Mouse (Mus musculus): Measurements from ENCODE around the gene Dpm2. TPM values are rescaled to one million over a fixed set of nuclear protein-coding genes. Genes with fewer than 3 reads are reported as not detected.

Dpm2 gene
- polyA plus RNA-seq, 1 experiment from 2014 or later: 98.6 TPM

DNA sequence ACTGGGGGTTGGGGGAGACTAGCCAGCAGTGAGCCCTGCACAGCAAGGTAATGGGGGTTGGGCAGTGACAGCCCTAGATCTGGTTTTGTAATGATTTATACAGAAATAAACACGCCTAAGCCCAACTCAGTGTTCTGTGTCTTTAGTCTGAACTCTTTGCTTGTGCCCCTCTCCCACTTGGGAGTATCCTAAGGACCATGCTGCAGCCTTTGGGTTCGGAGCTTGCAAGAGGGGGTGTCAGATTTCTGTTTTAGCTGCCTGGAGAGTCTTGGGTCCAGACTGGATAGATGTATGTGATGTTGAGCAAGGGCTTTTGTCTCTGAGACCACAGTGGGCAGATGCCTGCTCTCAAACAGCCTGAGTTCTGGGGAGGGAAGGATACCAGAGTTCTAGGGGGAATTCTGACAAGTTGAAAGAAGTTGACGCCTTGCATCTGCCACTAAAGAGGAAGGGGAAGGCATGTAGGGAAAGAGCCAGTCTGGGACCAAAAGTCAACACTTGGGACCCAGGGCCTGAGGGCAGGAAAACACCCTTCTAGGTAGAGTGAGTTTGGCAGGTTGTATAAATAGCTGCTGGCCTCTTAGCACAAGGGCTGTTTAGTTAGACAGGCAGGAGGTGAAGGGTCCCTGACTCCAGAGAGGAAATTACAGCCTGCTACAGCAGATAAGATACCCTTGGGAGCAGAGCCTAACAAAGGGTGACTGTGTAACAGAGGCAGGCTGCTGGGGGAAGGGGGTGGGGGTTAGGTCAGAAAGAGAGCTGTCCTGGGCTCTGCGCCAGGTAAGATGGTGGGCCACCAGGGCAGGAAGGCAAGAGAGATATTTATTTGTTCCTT, 50.2 kb downstream of the Dpm2 start:
- 26% methylated on average over 4 of the region's 4 CpGs for WGBS
- Histone ChIP-seq H3K36me3 (ENCODE audit: control insufficient read depth, insufficient read depth, low read length) (peaks cover 3% of the 10 kb centered on the region; the same call in 1 of the 2 replicates), H3K4me2 (ENCODE audit: low read depth, severe bottlenecking) (peak overlapping the region; percentile 27), H3K27me3 (ENCODE audit: control insufficient read depth, insufficient read depth, low read length) (no peaks in the 10 kb centered on the region), H3K4me3 (ENCODE audit: low read depth, low read length) (no peak overlapping the region), H3K9ac (ENCODE audit: low read length) (peak overlapping the region; percentile 52), H3K4me1 (ENCODE audit: control insufficient read depth, insufficient read depth, low read length) (peaks cover 44% of the 10 kb centered on the region), H3K27ac (replicated peaks; ENCODE audit: low read depth, low read length) (peak overlapping the region; percentile 95), H3K9me3 (ENCODE audit: control insufficient read depth, low read length) (no peaks in the 10 kb centered on the region)
- peak; percentile 56 for ATAC-seq (ENCODE audit: insufficient number of reproducible peaks, low FRiP score, low TSS enrichment, low read depth)
- peak; percentile 53 for DNase-seq (ENCODE audit: low spot score)

- Histone ChIP-seq H3K36me3 (ENCODE audit: control insufficient read depth, insufficient read depth, low read length) (no peaks in the 10 kb centered on the region; the same call in 1 of the 2 replicates), H3K9me3 (ENCODE audit: control insufficient read depth, low read length) (no peaks in the 10 kb centered on the region), H3K4me2 (ENCODE audit: low read depth, severe bottlenecking) (peak within 1 kb of the TSS; percentile 27), H3K4me3 (ENCODE audit: low read depth, low read length) (no peak within 1 kb of the TSS), H3K27ac (replicated peaks; ENCODE audit: low read depth, low read length) (peak within 1 kb of the TSS; percentile 95), H3K4me1 (ENCODE audit: control insufficient read depth, insufficient read depth, low read length) (peaks cover 50% of the 10 kb centered on the region), H3K9ac (ENCODE audit: low read length) (peak within 1 kb of the TSS; percentile 52), H3K27me3 (ENCODE audit: control insufficient read depth, insufficient read depth, low read length) (no peaks in the 10 kb centered on the region)
- ATAC-seq (ENCODE audit: insufficient number of reproducible peaks, low FRiP score, low TSS enrichment, low read depth) (no peak), DNase-seq (ENCODE audit: low spot score) (no peak)
- 32% methylated on average over 7 of the region's 7 CpGs for WGBS
Measured at GRCm38 (mm10) chr2:32621517-32621859, 50.8 kb downstream of the Dpm2 start, which contains the start of gene Ak1. Gene Ak1, plus strand, starts transcription at chr2:32621758.

Other genes with a start within 250 kb of the Dpm2 start
- 52.2 and 67.8 TPM in 2 replicates for gene Ciz1, start 218.5 kb upstream of the Dpm2 start, polyA plus RNA-seq (2014; fragmentation: Nextera tagmentation; extraction: Ambion mirVana)
- 36.1 and 39.9 TPM in 2 replicates for gene Dnm1, start 217.5 kb upstream of the Dpm2 start, polyA plus RNA-seq (2014; fragmentation: Nextera tagmentation; extraction: Ambion mirVana)
- 39.4 and 44.4 TPM in 2 replicates for gene 1110008P14Rik, start 188.9 kb upstream of the Dpm2 start, polyA plus RNA-seq (2014; fragmentation: Nextera tagmentation; extraction: Ambion mirVana)
- 0.35 TPM in 1 of 2 replicates, not detected in the other for gene Lcn2, start 182.6 kb upstream of the Dpm2 start, polyA plus RNA-seq (2014; fragmentation: Nextera tagmentation; extraction: Ambion mirVana)
- gene Ptges2, start 175.0 kb upstream of the Dpm2 start, polyA plus RNA-seq (2014; fragmentation: Nextera tagmentation; extraction: Ambion mirVana): 29.0 and 32.3 TPM in 2 replicates
- 5.6 and 6.9 TPM in 2 replicates for gene Naif1, start 120.4 kb upstream of the Dpm2 start, polyA plus RNA-seq (2014; fragmentation: Nextera tagmentation; extraction: Ambion mirVana)
- gene Slc25a25, start 119.4 kb upstream of the Dpm2 start, polyA plus RNA-seq (2014; fragmentation: Nextera tagmentation; extraction: Ambion mirVana): 19.2 and 21.9 TPM in 2 replicates
- 9.8 and 12.4 TPM in 2 replicates for gene Fam102a, start 35.5 kb upstream of the Dpm2 start, polyA plus RNA-seq (2014; fragmentation: Nextera tagmentation; extraction: Ambion mirVana)
- 3.3 and 4.0 TPM in 2 replicates for gene Pip5kl1, start 3.9 kb downstream of the Dpm2 start, polyA plus RNA-seq (2014; fragmentation: Nextera tagmentation; extraction: Ambion mirVana)
- gene 9430097D07Rik, start 4.8 kb downstream of the Dpm2 start, polyA plus RNA-seq (2014; fragmentation: Nextera tagmentation; extraction: Ambion mirVana): 0.33 and 0.34 TPM in 2 replicates
- 21.2 and 21.5 TPM in 2 replicates for gene St6galnac4, start 16.2 kb downstream of the Dpm2 start, polyA plus RNA-seq (2014; fragmentation: Nextera tagmentation; extraction: Ambion mirVana)
- 6.5 and 7.5 TPM in 2 replicates for gene St6galnac6, start 28.9 kb downstream of the Dpm2 start, polyA plus RNA-seq (2014; fragmentation: Nextera tagmentation; extraction: Ambion mirVana)
- 25.4 and 29.8 TPM in 2 replicates for gene Ak1, start 50.9 kb downstream of the Dpm2 start, polyA plus RNA-seq (2014; fragmentation: Nextera tagmentation; extraction: Ambion mirVana)
- gene Eng, start 75.7 kb downstream of the Dpm2 start, polyA plus RNA-seq (2014; fragmentation: Nextera tagmentation; extraction: Ambion mirVana): 19.3 TPM in 2 replicates
- 22.1 and 23.2 TPM in 2 replicates for gene Fpgs, start 133.3 kb downstream of the Dpm2 start, polyA plus RNA-seq (2014; fragmentation: Nextera tagmentation; extraction: Ambion mirVana)
- 98.3 and 101 TPM in 2 replicates for gene Cdk9, start 142.2 kb downstream of the Dpm2 start, polyA plus RNA-seq (2014; fragmentation: Nextera tagmentation; extraction: Ambion mirVana)
- gene Sh2d3c, start 150.2 kb downstream of the Dpm2 start, polyA plus RNA-seq (2014; fragmentation: Nextera tagmentation; extraction: Ambion mirVana): 12.2 and 13.1 TPM in 2 replicates
- gene 6330409D20Rik, start 170.2 kb downstream of the Dpm2 start, polyA plus RNA-seq (2014; fragmentation: Nextera tagmentation; extraction: Ambion mirVana): 0.13 TPM in 1 of 2 replicates, not detected in the other
- gene Tor2a, start 186.4 kb downstream of the Dpm2 start, polyA plus RNA-seq (2014; fragmentation: Nextera tagmentation; extraction: Ambion mirVana): 58.5 and 60.2 TPM in 2 replicates
- gene Ttc16, start 204.8 kb downstream of the Dpm2 start, polyA plus RNA-seq (2014; fragmentation: Nextera tagmentation; extraction: Ambion mirVana): 0.13 and 0.56 TPM in 2 replicates
- gene Ptrh1, start 204.9 kb downstream of the Dpm2 start, polyA plus RNA-seq (2014; fragmentation: Nextera tagmentation; extraction: Ambion mirVana): 3.7 and 5.2 TPM in 2 replicates
- 0.27 and 0.37 TPM in 2 replicates for gene Cfap157, start 213.6 kb downstream of the Dpm2 start, polyA plus RNA-seq (2014; fragmentation: Nextera tagmentation; extraction: Ambion mirVana)

All from limb, embryonic 11.5 days (tissue).